Mouse (Mus musculus): ENCODE measurements around the gene Il22ra2.

Gene Il22ra2

DNA sequence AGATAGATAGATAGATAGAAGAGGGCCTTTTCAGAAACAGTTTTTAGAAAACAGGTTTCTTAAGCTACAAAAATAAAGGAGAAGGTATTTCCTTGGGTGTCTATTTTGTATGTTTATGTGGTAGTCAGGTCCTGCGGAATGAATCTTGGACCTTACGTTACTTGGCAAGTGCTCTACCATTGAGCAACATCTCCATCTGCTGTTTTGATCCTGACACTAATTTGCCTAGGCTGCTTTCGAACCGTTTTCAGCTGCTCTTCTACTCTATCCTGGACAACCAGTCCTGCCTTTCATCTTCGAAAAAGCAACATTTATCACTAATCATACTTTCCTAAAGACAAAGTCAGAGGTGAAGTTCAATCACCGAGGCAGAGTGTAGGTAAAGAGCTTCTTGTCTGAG is 18.6 kb upstream of the Il22ra2 start:
- DNase-seq: no peak

DNA sequence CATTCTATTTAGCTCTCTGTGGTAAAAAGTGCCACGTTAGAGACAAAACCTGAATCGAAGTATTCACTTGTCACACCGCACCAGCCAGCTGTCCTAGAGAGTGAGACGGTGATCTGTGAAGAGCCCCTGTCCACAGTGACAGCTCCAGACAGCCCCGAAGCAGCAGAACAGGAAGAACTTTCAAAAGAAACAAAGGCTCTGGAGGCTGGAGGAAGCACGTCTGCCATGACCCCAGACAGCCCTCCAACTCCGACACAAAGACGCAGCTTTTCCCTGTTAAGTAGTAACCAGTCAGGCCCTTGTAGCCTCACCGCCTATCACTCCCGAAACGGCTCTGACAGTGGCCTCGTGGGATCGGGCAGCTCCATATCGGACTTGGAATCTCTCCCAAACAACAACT is 12.7 kb upstream of the Il22ra2 start:
- no peak for DNase-seq

DNA sequence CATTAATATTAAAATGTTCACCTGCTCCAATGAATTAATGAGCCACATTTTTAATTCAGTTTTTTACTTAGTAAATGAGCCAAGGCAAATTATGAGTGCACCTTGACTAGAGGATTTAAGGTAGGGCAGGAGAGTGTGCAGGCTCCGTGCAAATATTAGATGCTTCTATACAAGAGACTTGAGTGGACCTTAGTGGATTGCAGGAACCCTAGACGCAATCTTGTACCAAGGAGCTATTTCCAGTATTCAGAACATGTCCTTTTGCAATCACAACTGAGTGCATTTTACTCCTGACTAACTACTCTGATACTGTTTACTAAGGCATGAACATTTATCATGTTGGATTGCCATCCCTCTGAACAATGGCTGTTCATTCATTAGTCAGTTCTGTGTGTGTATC is 10.2 kb upstream of the Il22ra2 start:
- DNase-seq: no peak

DNA sequence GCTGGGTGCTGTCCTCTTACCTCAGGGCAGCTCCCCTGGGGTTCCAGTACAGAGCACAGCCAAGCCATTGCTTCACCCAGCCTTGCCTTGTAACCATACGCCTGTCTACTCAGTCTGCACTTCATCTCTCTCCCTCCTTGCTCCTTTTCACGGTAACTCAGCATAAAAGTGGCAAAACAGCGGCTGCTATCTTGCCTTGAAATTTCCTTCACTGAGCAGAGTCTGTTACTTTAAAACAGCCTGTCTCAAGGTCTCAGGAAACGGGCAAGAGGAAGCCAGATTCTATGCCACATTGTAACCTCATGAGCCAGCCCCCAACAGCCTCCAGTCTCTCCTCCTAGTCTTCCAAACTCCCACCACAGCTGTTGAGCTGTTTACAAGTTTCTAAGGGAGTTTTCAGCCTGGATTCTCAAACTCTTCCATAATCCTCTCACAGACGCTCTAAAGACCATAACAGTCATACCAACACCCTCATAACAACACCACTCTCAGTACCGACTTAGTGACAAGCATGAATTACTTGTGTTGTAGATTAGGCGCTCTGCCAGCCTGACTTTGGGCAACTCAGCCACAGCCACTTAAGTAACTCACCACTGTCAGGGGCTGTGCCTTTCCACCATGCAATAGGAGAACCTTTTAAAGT is 8.6 kb upstream of the Il22ra2 start:
- DNase-seq: no peak

GRCm38 (mm10) chr10:19619736-19620135 is 2.1 kb upstream of the Il22ra2 start:
- no peak for DNase-seq

GRCm38 (mm10) chr10:19624617-19625016 is 2.8 kb downstream of the Il22ra2 start:
- no peak for DNase-seq

GRCm38 (mm10) chr10:19627342-19627741 is 5.5 kb downstream of the Il22ra2 start:
- DNase-seq: no peak

GRCm38 (mm10) chr10:19627748-19628147 is 6.0 kb downstream of the Il22ra2 start:
- DNase-seq: no peak

GRCm38 (mm10) chr10:19631616-19632195 is 9.9 kb downstream of the Il22ra2 start:
- no peak for DNase-seq

GRCm38 (mm10) chr10:19638851-19639250 is 17.1 kb downstream of the Il22ra2 start:
- DNase-seq: no peak

DNA sequence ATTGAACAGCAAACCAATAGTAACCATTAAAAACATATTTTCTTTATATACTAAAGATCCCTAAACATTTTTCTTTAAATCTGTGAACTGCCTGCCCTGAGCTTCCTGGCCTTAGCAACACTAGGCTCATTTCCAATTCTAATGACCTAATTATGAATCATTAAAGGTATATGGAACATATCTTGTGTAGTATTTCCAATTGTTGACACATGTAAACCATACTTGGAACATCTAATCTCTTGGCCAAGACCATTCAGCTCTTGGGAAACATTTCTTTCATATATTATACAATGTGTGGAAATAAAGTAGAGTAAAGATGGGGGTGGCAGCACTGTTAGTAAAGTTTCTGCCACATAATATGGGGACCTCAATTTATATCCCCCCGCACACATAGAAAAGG is 17.8 kb downstream of the Il22ra2 start:
- DNase-seq: no peak

DNA sequence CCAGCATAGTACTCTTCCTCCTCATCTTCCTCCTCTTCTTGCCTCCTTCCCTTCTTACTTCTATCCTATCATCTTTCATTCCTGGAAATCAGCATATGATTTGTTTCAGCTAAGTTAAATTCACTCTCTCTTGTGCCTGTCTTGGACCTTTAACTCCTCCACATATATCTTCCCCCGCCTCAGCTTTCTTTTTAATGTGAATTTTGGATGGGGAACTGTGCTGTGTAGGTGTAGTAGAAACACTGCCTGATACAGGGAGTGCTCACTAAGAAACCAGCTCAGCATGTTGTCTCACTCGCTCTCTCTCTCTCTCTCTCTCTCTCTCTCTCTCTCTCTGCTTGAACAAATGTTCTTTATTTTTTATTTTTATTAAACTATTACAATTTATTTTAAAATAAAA is 23.3 kb downstream of the Il22ra2 start:
- DNase-seq: no peak

DNA sequence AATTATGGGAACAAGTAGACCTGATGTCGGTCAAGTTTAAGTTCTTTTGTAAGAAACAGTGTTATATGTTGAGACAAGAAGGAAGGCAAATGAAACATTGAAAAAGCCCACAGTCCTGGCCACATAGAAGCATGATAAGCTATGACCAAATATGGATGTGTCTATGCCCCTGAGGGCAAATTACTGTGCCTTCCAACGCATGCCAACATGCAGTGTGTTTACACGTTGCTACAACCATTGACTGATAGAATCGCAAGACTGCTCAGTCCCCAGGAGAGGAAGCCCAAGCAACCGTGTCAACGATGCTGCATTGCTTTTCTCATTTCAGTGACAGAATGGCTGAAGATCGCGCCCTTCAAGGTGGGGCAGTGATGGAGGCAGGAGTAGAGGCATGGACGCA is 35.6 kb downstream of the Il22ra2 start:
- no peak for DNase-seq

DNA sequence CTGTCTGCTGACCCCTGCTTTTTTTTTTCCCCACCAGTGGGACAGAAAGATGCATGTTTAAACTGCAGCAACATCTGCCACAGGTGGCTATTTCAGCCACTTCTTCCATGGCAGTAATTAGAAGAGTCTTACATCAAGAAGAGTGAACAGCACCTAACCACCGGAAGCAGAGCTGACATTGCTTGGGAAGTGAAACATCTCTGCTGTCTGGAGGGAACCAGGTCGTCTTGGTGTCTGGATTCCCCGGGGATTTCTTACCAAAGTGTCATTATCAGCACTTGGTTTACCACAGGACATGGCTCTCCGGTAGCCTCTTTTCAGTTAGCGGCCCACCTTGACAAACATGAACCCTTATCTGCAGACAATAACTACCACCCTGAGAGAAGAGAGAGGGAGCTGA is 38.2 kb downstream of the Il22ra2 start:
- DNase-seq: no peak

DNA sequence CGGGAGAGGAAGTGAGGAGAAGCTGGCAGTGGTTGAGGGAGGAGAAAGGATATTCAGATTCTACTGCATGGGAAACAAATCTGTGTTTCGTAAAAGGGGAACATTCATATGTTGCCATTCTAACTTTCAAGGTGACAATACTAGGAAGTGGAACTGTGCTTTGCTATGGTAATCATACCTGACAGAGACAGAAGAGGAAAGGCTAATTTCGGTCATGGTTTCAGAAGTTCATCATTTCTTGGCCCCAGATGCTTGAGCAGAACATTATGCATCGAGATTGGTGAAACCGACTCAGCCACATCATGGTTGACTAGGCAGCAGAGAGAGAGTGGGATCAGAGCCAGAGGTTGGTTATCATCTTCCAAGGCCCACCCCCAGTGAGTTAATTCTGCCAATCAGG is 47.2 kb downstream of the Il22ra2 start:
- DNase-seq: no peak

DNA sequence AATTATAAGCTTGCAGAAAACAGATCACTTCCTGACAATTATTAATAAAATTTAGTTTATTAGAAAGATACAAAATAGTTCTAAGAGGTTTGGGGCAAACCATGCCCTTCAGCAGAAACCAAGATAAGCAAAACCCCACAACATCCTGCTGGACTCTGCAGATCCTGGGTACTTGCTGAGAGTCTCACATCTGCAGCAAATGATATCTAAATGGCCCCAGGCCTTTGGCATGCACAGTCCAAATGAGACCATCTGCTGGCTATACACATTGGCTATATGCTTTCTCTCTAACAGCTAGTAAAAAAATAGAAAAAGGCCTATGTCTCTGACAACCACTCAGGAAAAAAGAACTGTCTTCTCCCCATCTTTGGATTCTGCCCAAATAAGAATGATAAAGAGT is 50.2 kb downstream of the Il22ra2 start:
- DNase-seq: no peak

GRCm38 (mm10) chr10:19673146-19673545 is 51.3 kb downstream of the Il22ra2 start:
- no peak for DNase-seq

Data from right cerebral cortex, postnatal 14 days (tissue).